Mouse (Mus musculus) cerebellum, postnatal 14 days (tissue): ENCODE measurements at regions not wholly inside any gene's neighbourhood (a gene's known extent, or its start where the extent isn't known, plus 50 kb on each side); places are given as distances from the start of the nearest gene placed in this dataset.
A peak's percentile ranks its signal among the peaks of the same experiment; 100 is the strongest.

ENCODE experiments used
- DNase-seq, 2 experiments: peaks; one replicate each; pipeline ENCODE4 v3.0.0; 2021; ENCODE audit warnings: mixed read lengths in 2 of 2

- DNase-seq: peak in 1 of 2 experiments; percentile 4
These were observed 288.7 kb downstream of the Fut8 start for GRCm38 (mm10) chr12:77526581-77526980.

- peak; percentile 71 to 75 for DNase-seq
These were observed 289.6 kb downstream of the Fut8 start for GRCm38 (mm10) chr12:77527499-77527898.

GRCm38 (mm10) chr12:77527953-77528865 lies 290.3 kb downstream of the Fut8 start:
- peak; percentile 90 to 96 for DNase-seq

- peak; percentile 52 to 74 for DNase-seq
These were observed 290.9 kb downstream of the Fut8 start for GRCm38 (mm10) chr12:77528868-77529271.

- DNase-seq: no peak
These were observed 291.5 kb downstream of the Fut8 start for GRCm38 (mm10) chr12:77529414-77529813.

GRCm38 (mm10) chr12:77529955-77530354 lies 292.0 kb downstream of the Fut8 start:
- no peak for DNase-seq

GRCm38 (mm10) chr12:77531294-77531693 lies 293.4 kb downstream of the Fut8 start:
- peak; percentile 39 to 51 for DNase-seq

- DNase-seq: no peak
These were observed 294.6 kb downstream of the Fut8 start for GRCm38 (mm10) chr12:77532547-77532946.

- DNase-seq: no peak
These were observed 295.7 kb downstream of the Fut8 start for GRCm38 (mm10) chr12:77533606-77534005.

- no peak for DNase-seq
These were observed 296.2 kb downstream of the Fut8 start for GRCm38 (mm10) chr12:77534079-77534478.

- DNase-seq: no peak
These were observed 297.2 kb downstream of the Fut8 start for GRCm38 (mm10) chr12:77535147-77535546.

GRCm38 (mm10) chr12:77537139-77537848 lies 299.4 kb downstream of the Fut8 start:
- DNase-seq: no peak

- DNase-seq: no peak
These were observed 301.9 kb downstream of the Fut8 start for GRCm38 (mm10) chr12:77539661-77540431.

- no peak for DNase-seq
These were observed 303.3 kb downstream of the Fut8 start for GRCm38 (mm10) chr12:77541051-77541765.

GRCm38 (mm10) chr12:77541826-77542225 lies 303.9 kb downstream of the Fut8 start:
- DNase-seq: no peak

GRCm38 (mm10) chr12:77543651-77544050 lies 305.7 kb downstream of the Fut8 start:
- DNase-seq: no peak

- DNase-seq: peak in 1 of 2 experiments; percentile 28
These were observed 308.2 kb downstream of the Fut8 start for GRCm38 (mm10) chr12:77546165-77546564.

GRCm38 (mm10) chr12:77568286-77568685 lies 330.4 kb downstream of the Fut8 start:
- DNase-seq: peak; percentile 77 to 81

GRCm38 (mm10) chr12:77570501-77570900 lies 332.6 kb downstream of the Fut8 start:
- DNase-seq: peak in 1 of 2 experiments; percentile 26

- DNase-seq: no peak
These were observed 333.1 kb downstream of the Fut8 start for GRCm38 (mm10) chr12:77571071-77571470.

GRCm38 (mm10) chr12:77575046-77575445 lies 337.1 kb downstream of the Fut8 start:
- DNase-seq: no peak

- no peak for DNase-seq
These were observed 350.4 kb downstream of the Fut8 start for GRCm38 (mm10) chr12:77588297-77588696.
